Mouse (Mus musculus) testis, adult 2 months (tissue): ENCODE data around the gene Irf9. TPM values are rescaled to one million over a fixed set of nuclear protein-coding genes. Genes with fewer than 3 reads are reported as not detected.
A peak's percentile ranks its signal among the peaks of the same experiment; 100 is the strongest.

Experiments
- H3K27ac ChIP-seq: fragments of 200-500 bp; 2 replicates; pipeline ENCODE4 v1.5.1; 2012; ENCODE audit warnings: low read depth, low read length; ENCODE audit not compliant: control insufficient read depth, insufficient read depth
- H3K27me3 ChIP-seq: fragments of 200-500 bp; 2 replicates; pipeline ENCODE4 v1.6.1; 2012; ENCODE audit warnings: mild to moderate bottlenecking, low read length, moderate library complexity; ENCODE audit not compliant: control insufficient read depth, insufficient read depth
- H3K36me3 ChIP-seq: fragments of 200-500 bp; 2 replicates; pipeline ENCODE4 v1.6.1; 2012; ENCODE audit warnings: mild to moderate bottlenecking, low read length; ENCODE audit not compliant: control insufficient read depth, insufficient read depth
- H3K4me1 ChIP-seq: fragments of 200-500 bp; 2 replicates; pipeline ENCODE4 v1.6.1; 2012; ENCODE audit warnings: low read length; ENCODE audit not compliant: control insufficient read depth, insufficient read depth
- H3K4me3 ChIP-seq: fragments of 200-500 bp; 2 replicates; pipeline ENCODE4 v1.5.1; 2012; ENCODE audit warnings: low read depth, mild to moderate bottlenecking, low read length, moderate library complexity, mixed read lengths; ENCODE audit not compliant: control insufficient read depth
- CTCF ChIP-seq: fragments of 200-500 bp; IDR thresholded peaks from 2 replicates; pipeline ENCODE4 v1.5.1; 2012; ENCODE audit warnings: low read depth, mild to moderate bottlenecking, inconsistent platforms, low read length, moderate library complexity; ENCODE audit not compliant: control insufficient read depth, insufficient read depth, insufficient replicate concordance
- POLR2A ChIP-seq: fragments of 200-500 bp; IDR thresholded peaks from 2 replicates; pipeline ENCODE4 v1.6.1; 2012; ENCODE audit warnings: low read depth, mild to moderate bottlenecking, inconsistent platforms, low read length, moderate library complexity; ENCODE audit not compliant: control insufficient read depth
- polyA plus RNA-seq: library from polyadenylated mRNA; depleted of rRNA; stranded (reverse); fragments of >200 nt; gene quantifications from 2 replicates; pipeline ENCODE4 v1.2.3, GENCODE M21; 2012

The Irf9 gene
- polyA plus RNA-seq, 1 experiment: 4.1 TPM

- H3K36me3 ChIP-seq: no peaks in the 10 kb centered on the region
- peak within 1 kb of the TSS; percentile 87 for H3K27ac ChIP-seq
- TF ChIP-seq POLR2A: peak; percentile 25; the same call in 1 of the 2 replicates
- no peak for TF ChIP-seq CTCF
- H3K4me3 ChIP-seq: peak within 1 kb of the TSS; percentile 88
- peaks cover 13% of the 10 kb centered on the region for H3K4me1 ChIP-seq
- no peaks in the 10 kb centered on the region for H3K27me3 ChIP-seq
These were observed 12.5 kb upstream of the Irf9 start, which contains the start of gene Psme2 for GRCm38 (mm10) chr14:55590748-55591330. Gene Psme2, minus strand, starts transcription at chr14:55591113.

GRCm38 (mm10) chr14:55591331-55591891 lies 12.0 kb upstream of the Irf9 start, which contains the start of gene Rnf31:
Gene Rnf31, plus strand, starts transcription at chr14:55591708.
- Histone ChIP-seq H3K4me3 (peak within 1 kb of the TSS; percentile 88), H3K36me3 (no peaks in the 10 kb centered on the region), H3K27ac (peak within 1 kb of the TSS; percentile 87), H3K4me1 (peaks cover 16% of the 10 kb centered on the region), H3K27me3 (no peaks in the 10 kb centered on the region)
- TF ChIP-seq CTCF (no peak), POLR2A (peak; percentile 38; the same call in 1 of the 2 replicates)

GRCm38 (mm10) chr14:55592226-55592625 lies 11.1 kb upstream of the Irf9 start:
- no peak for TF ChIP-seq POLR2A
- TF ChIP-seq CTCF: no peak
- H3K27me3 ChIP-seq: no peaks in the 10 kb centered on the region
- H3K4me1 ChIP-seq: peaks cover 19% of the 10 kb centered on the region
- peak overlapping the region; percentile 88 for H3K4me3 ChIP-seq
- no peak overlapping the region for H3K27ac ChIP-seq
- H3K36me3 ChIP-seq: no peaks in the 10 kb centered on the region

- no peak for TF ChIP-seq POLR2A
- TF ChIP-seq CTCF: no peak
- Histone ChIP-seq H3K4me1 (peaks cover 15% of the 10 kb centered on the region), H3K27me3 (no peaks in the 10 kb centered on the region), H3K4me3 (peak overlapping the region; percentile 56), H3K36me3 (no peaks in the 10 kb centered on the region), H3K27ac (no peak overlapping the region)
These were observed 7.2 kb upstream of the Irf9 start for GRCm38 (mm10) chr14:55596036-55596690.

- TF ChIP-seq CTCF: no peak
- TF ChIP-seq POLR2A: no peak
- Histone ChIP-seq H3K4me3 (no peak overlapping the region), H3K36me3 (no peaks in the 10 kb centered on the region), H3K27ac (no peak overlapping the region), H3K4me1 (peaks cover 6% of the 10 kb centered on the region), H3K27me3 (no peaks in the 10 kb centered on the region)
These were observed 4.6 kb upstream of the Irf9 start for GRCm38 (mm10) chr14:55598521-55599390.

- Histone ChIP-seq H3K36me3 (no peaks in the 10 kb centered on the region), H3K27me3 (no peaks in the 10 kb centered on the region), H3K4me3 (peak overlapping the region; percentile 75), H3K4me1 (no peaks in the 10 kb centered on the region; the same call in 1 of the 2 replicates), H3K27ac (peak overlapping the region; percentile 86)
- peak; percentile 76; the same call in 1 of the 2 replicates for TF ChIP-seq CTCF
- TF ChIP-seq POLR2A: no peak
These were observed 534 bp downstream of the Irf9 start for GRCm38 (mm10) chr14:55603633-55604576.
